Mouse (Mus musculus) testis, adult 2 months (tissue): ENCODE results near the gene Gatad2b.

Experiments used
- CTCF ChIP-seq: fragments of 200-500 bp; IDR thresholded peaks from 2 replicates; pipeline ENCODE4 v1.5.1; 2012; ENCODE audit warnings: low read depth, mild to moderate bottlenecking, inconsistent platforms, low read length, moderate library complexity; ENCODE audit not compliant: control insufficient read depth, insufficient read depth, insufficient replicate concordance
- POLR2A ChIP-seq: fragments of 200-500 bp; IDR thresholded peaks from 2 replicates; pipeline ENCODE4 v1.6.1; 2012; ENCODE audit warnings: low read depth, mild to moderate bottlenecking, inconsistent platforms, low read length, moderate library complexity; ENCODE audit not compliant: control insufficient read depth

DNA sequence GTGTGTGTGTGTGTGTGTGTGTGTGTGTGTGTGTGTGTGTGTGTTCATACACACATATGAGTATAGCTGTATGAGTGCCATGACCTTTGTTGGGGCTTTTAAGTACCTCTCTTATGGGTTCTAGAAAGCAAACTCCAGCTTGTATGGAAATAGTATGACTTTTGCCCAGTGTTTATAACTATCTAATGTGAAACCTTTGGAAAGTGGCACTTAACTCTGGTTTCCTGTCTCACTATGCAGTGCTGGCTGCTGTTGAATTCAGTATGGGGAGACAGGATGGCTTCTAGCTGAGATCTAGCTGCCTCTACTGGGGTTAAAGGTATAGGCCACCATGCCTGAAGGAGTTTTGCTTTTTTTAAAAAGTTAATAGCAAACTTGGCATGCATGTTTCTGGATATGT is 16.6 kb downstream of the Gatad2b start:
- no peak for TF ChIP-seq CTCF
- TF ChIP-seq POLR2A, result no peak
